Mouse (Mus musculus): ENCODE results near the gene 2610042L04Rik.
"Not testable (repeated sequence)": the region's sequence is repeated elsewhere in the genome, so short reads cannot be mapped to it uniquely, and the experiment has no call there.

2610042L04Rik gene

GRCm38 (mm10) chr14:4334476-4335080, at the start of gene 2610042L04Rik:
Gene 2610042L04Rik, plus strand, starts transcription at chr14:4334763.
- peak; percentile 1 to 3 for DNase-seq

GRCm38 (mm10) chr14:4316983-4317382, 17.6 kb upstream of the 2610042L04Rik start, which contains the start of gene Gm3149:
Gene Gm3149, plus strand, starts transcription at chr14:4317283.
- not testable (repeated sequence) for DNase-seq

- DNase-seq: peak; percentile 3 to 5
Observed at GRCm38 (mm10) chr14:4335506-4335905, 943 bp downstream of the 2610042L04Rik start.

GRCm38 (mm10) chr14:4368991-4369390, 34.4 kb downstream of the 2610042L04Rik start:
- not testable (repeated sequence) for DNase-seq

- DNase-seq: not testable (repeated sequence)
Observed at GRCm38 (mm10) chr14:4369691-4370090, 35.1 kb downstream of the 2610042L04Rik start.

- DNase-seq: not testable (repeated sequence)
Observed at GRCm38 (mm10) chr14:4377871-4378270, 43.3 kb downstream of the 2610042L04Rik start.

- not testable (repeated sequence) for DNase-seq
Observed at GRCm38 (mm10) chr14:4385606-4386005, 51.0 kb downstream of the 2610042L04Rik start.

- not testable (repeated sequence) for DNase-seq
Observed at GRCm38 (mm10) chr14:4392841-4393530, 58.4 kb downstream of the 2610042L04Rik start.

- DNase-seq: not testable (repeated sequence)
Observed at GRCm38 (mm10) chr14:4397226-4397625, 62.7 kb downstream of the 2610042L04Rik start, which contains the start of gene Gm3159. Gene Gm3159, plus strand, starts transcription at chr14:4397526.

- DNase-seq: not testable (repeated sequence)
Observed at GRCm38 (mm10) chr14:4398624-4399023, 64.1 kb downstream of the 2610042L04Rik start.

GRCm38 (mm10) chr14:4400115-4400789, 65.7 kb downstream of the 2610042L04Rik start:
- not testable (repeated sequence) for DNase-seq

GRCm38 (mm10) chr14:4401245-4401644, 66.7 kb downstream of the 2610042L04Rik start:
- not testable (repeated sequence) for DNase-seq

- DNase-seq: not testable (repeated sequence)
Observed at GRCm38 (mm10) chr14:4403840-4404239, 69.3 kb downstream of the 2610042L04Rik start.
